Mouse (Mus musculus): ENCODE measurements around the gene Togaram2.
"Not testable (repeated sequence)": the region's sequence is repeated elsewhere in the genome, so short reads cannot be mapped to it uniquely, and the experiment has no call there.

Togaram2 gene

GRCm38 (mm10) chr17:71673092-71673491 lies at the start of gene Togaram2:
Togaram2 (plus strand) TSS chr17:71673261.
- no peak for DNase-seq (ENCODE audit: low spot score in 2 of 2)

GRCm38 (mm10) chr17:71631806-71632205 lies 41.3 kb upstream of the Togaram2 start:
- DNase-seq (ENCODE audit: low spot score in 2 of 2) = no peak

GRCm38 (mm10) chr17:71633350-71633749 lies 39.7 kb upstream of the Togaram2 start:
- DNase-seq (ENCODE audit: low spot score in 2 of 2) = no peak

- no peak for DNase-seq (ENCODE audit: low spot score in 2 of 2)
These were observed 36.3 kb upstream of the Togaram2 start for GRCm38 (mm10) chr17:71636786-71637185.

- DNase-seq (ENCODE audit: low spot score in 2 of 2) = no peak
These were observed 35.3 kb upstream of the Togaram2 start for GRCm38 (mm10) chr17:71637750-71638265.

- DNase-seq (ENCODE audit: low spot score in 2 of 2) = not testable (repeated sequence)
These were observed 34.0 kb upstream of the Togaram2 start for GRCm38 (mm10) chr17:71639056-71639455.

GRCm38 (mm10) chr17:71640421-71641085 lies 32.5 kb upstream of the Togaram2 start:
- no peak for DNase-seq (ENCODE audit: low spot score in 2 of 2)

GRCm38 (mm10) chr17:71642190-71642589 lies 30.9 kb upstream of the Togaram2 start:
- no peak for DNase-seq (ENCODE audit: low spot score in 2 of 2)

- DNase-seq (ENCODE audit: low spot score in 2 of 2) = no peak
These were observed 23.1 kb upstream of the Togaram2 start for GRCm38 (mm10) chr17:71650011-71650410.

- no peak for DNase-seq (ENCODE audit: low spot score in 2 of 2)
These were observed 20.6 kb upstream of the Togaram2 start for GRCm38 (mm10) chr17:71652495-71652894.

GRCm38 (mm10) chr17:71652934-71653333 lies 20.1 kb upstream of the Togaram2 start:
- no peak for DNase-seq (ENCODE audit: low spot score in 2 of 2)

- no peak for DNase-seq (ENCODE audit: low spot score in 2 of 2)
These were observed 15.5 kb upstream of the Togaram2 start for GRCm38 (mm10) chr17:71657521-71657920.

GRCm38 (mm10) chr17:71658666-71659065 lies 14.4 kb upstream of the Togaram2 start:
- no peak for DNase-seq (ENCODE audit: low spot score in 2 of 2)

- DNase-seq (ENCODE audit: low spot score in 2 of 2) = no peak
These were observed 12.7 kb upstream of the Togaram2 start for GRCm38 (mm10) chr17:71660390-71660789.

GRCm38 (mm10) chr17:71662751-71663250 lies 10.3 kb upstream of the Togaram2 start:
- peak in 1 of 2 experiments; percentile 41 for DNase-seq (ENCODE audit: low spot score in 2 of 2)

GRCm38 (mm10) chr17:71663491-71663890 lies 9.6 kb upstream of the Togaram2 start:
- no peak for DNase-seq (ENCODE audit: low spot score in 2 of 2)

- DNase-seq (ENCODE audit: low spot score in 2 of 2) = no peak
These were observed 8.9 kb upstream of the Togaram2 start for GRCm38 (mm10) chr17:71664172-71664571.

- no peak for DNase-seq (ENCODE audit: low spot score in 2 of 2)
These were observed 7.9 kb upstream of the Togaram2 start for GRCm38 (mm10) chr17:71665201-71665600.

GRCm38 (mm10) chr17:71669511-71669910 lies 3.5 kb upstream of the Togaram2 start:
- no peak for DNase-seq (ENCODE audit: low spot score in 2 of 2)

- DNase-seq (ENCODE audit: low spot score in 2 of 2) = no peak
These were observed 1.1 kb upstream of the Togaram2 start for GRCm38 (mm10) chr17:71671840-71672546.

- no peak for DNase-seq (ENCODE audit: low spot score in 2 of 2)
These were observed 875 bp downstream of the Togaram2 start for GRCm38 (mm10) chr17:71673936-71674335.

GRCm38 (mm10) chr17:71674886-71675285 lies 1.8 kb downstream of the Togaram2 start:
- DNase-seq (ENCODE audit: low spot score in 2 of 2) = no peak

- no peak for DNase-seq (ENCODE audit: low spot score in 2 of 2)
These were observed 8.6 kb downstream of the Togaram2 start for GRCm38 (mm10) chr17:71681666-71682065.

Data from right cerebral cortex, postnatal 36 days (tissue).